Mouse (Mus musculus) CH12.LX (cell line): Measurements from ENCODE around the gene Nek5. TPM values are rescaled to one million over a fixed set of nuclear protein-coding genes. Genes with fewer than 3 reads are reported as not detected.

Source experiments
- DNase-seq: peaks from one replicate; pipeline ENCODE4 v3.0.0-alpha.2; 2013; ENCODE audit errors: extremely low read depth
- H3K27ac ChIP-seq: 2 replicates; pipeline ENCODE4 v1.5.1; 2012; ENCODE audit warnings: low read depth, mild to moderate bottlenecking, control low read depth, moderate library complexity; ENCODE audit not compliant: insufficient read depth
- H3K27me3 ChIP-seq: replicated peaks from 2 replicates; pipeline ENCODE3; 2012; ENCODE audit warnings: inconsistent platforms
- H3K36me3 ChIP-seq, 2 experiments: replicated peaks in 1 of 2; 2 replicates each; pipeline versions ENCODE3 to v1.6.1; 2012; ENCODE audit warnings: inconsistent platforms in 1 of 2, low read length in 1 of 2, mild to moderate bottlenecking in 1 of 2, mixed read lengths in 1 of 2, moderate library complexity in 1 of 2; ENCODE audit not compliant: control insufficient read depth in 1 of 2, insufficient read depth in 1 of 2
- H3K4me1 ChIP-seq, 2 experiments: 2 replicates each; pipeline ENCODE4 v1.6.1; 2012; ENCODE audit warnings: inconsistent platforms in 1 of 2, moderate library complexity in 1 of 2; ENCODE audit not compliant: insufficient read depth in 2 of 2, control insufficient read depth in 1 of 2
- H3K4me2 ChIP-seq: 2 replicates; pipeline ENCODE4 v1.6.1; 2012; ENCODE audit warnings: low read depth, mild to moderate bottlenecking, control low read depth; ENCODE audit not compliant: poor library complexity, insufficient read depth, severe bottlenecking
- H3K4me3 ChIP-seq, 3 experiments: fragments of 150-350 bp in 1 of 3; sonication (generic) in 1 of 3; replicated peaks in 1 of 3; 2 replicates each; pipeline versions ENCODE3 to v1.5.1; 2011 to 2012; ENCODE audit warnings: low read depth in 2 of 3, low read length in 2 of 3, mild to moderate bottlenecking in 2 of 3, moderate library complexity in 2 of 3, control low read depth in 1 of 3, improper control_type of control experiment in 1 of 3, inconsistent platforms in 1 of 3, mixed read lengths in 1 of 3; ENCODE audit not compliant: poor library complexity in 1 of 3
- H3K79me2 ChIP-seq: replicated peaks from 2 replicates; pipeline ENCODE4 v1.6.1; 2012; ENCODE audit warnings: mild to moderate bottlenecking, moderate library complexity; ENCODE audit not compliant: control insufficient read depth, poor library complexity, insufficient read depth, severe bottlenecking; ENCODE audit errors: extremely low read depth
- H3K9ac ChIP-seq: 2 replicates; pipeline ENCODE4 v1.6.1; 2012; ENCODE audit warnings: low read depth, mild to moderate bottlenecking, control low read depth, moderate library complexity; ENCODE audit not compliant: insufficient read depth
- H3K9me3 ChIP-seq: replicated peaks from 2 replicates; pipeline ENCODE3; 2012; ENCODE audit warnings: low read length, inconsistent platforms, mixed read lengths
- CTCF ChIP-seq, 2 experiments: IDR thresholded peaks in 1 of 2; conservative IDR thresholded peaks in 1 of 2; 2 replicates each; pipeline ENCODE4 v1.5.1; 2011 to 2012; ENCODE audit warnings: low read depth in 2 of 2, low read length in 2 of 2, improper control_type of control experiment in 1 of 2, inconsistent platforms in 1 of 2, mild to moderate bottlenecking in 1 of 2, moderate library complexity in 1 of 2
- ETS1 ChIP-seq: conservative IDR thresholded peaks from 2 replicates; pipeline ENCODE4 v1.6.1; 2012; ENCODE audit warnings: low read depth, mild to moderate bottlenecking, inconsistent platforms, low read length, improper control_type of control experiment, moderate library complexity
- GABPA ChIP-seq: IDR thresholded peaks from 2 replicates; pipeline ENCODE4 v1.6.1; 2012; ENCODE audit warnings: low read depth, low read length, improper control_type of control experiment, inconsistent platforms; ENCODE audit not compliant: insufficient replicate concordance
- HCFC1 ChIP-seq: IDR thresholded peaks from 2 replicates; pipeline ENCODE4 v1.6.1; 2012; ENCODE audit warnings: low read depth, mild to moderate bottlenecking, inconsistent platforms, low read length, improper control_type of control experiment
- IRF4 ChIP-seq: IDR thresholded peaks from 2 replicates; pipeline ENCODE4 v1.6.1; 2014; ENCODE audit warnings: low read depth, mild to moderate bottlenecking, inconsistent platforms, low read length, improper control_type of control experiment
- JUN ChIP-seq: IDR thresholded peaks from 2 replicates; pipeline ENCODE4 v1.6.1; 2011; ENCODE audit warnings: low read depth, mild to moderate bottlenecking, low read length, improper control_type of control experiment, moderate library complexity; ENCODE audit not compliant: insufficient read depth
- MAFK ChIP-seq: IDR thresholded peaks from 2 replicates; pipeline ENCODE4 v1.6.1; 2011; ENCODE audit warnings: low read length, improper control_type of control experiment; ENCODE audit not compliant: insufficient replicate concordance
- MEF2A ChIP-seq: IDR thresholded peaks from 2 replicates; pipeline ENCODE4 v1.6.1; 2014; ENCODE audit warnings: low read depth, mild to moderate bottlenecking, inconsistent platforms, low read length, improper control_type of control experiment, borderline replicate concordance
- RAD21 ChIP-seq: IDR thresholded peaks from 2 replicates; pipeline ENCODE4 v1.6.1; 2011; ENCODE audit warnings: low read depth, mild to moderate bottlenecking, low read length, improper control_type of control experiment, moderate library complexity
- SMC3 ChIP-seq: IDR thresholded peaks from 2 replicates; pipeline ENCODE4 v1.6.1; 2011; ENCODE audit warnings: low read depth, low read length, improper control_type of control experiment
- TBP ChIP-seq: conservative IDR thresholded peaks from 2 replicates; pipeline ENCODE4 v1.6.1; 2011; ENCODE audit warnings: low read depth, low read length, improper control_type of control experiment
- TCF12 ChIP-seq: IDR thresholded peaks from 2 replicates; pipeline ENCODE4 v1.6.1; 2014; ENCODE audit warnings: low read depth, mild to moderate bottlenecking, inconsistent platforms, low read length, improper control_type of control experiment
- UBTF ChIP-seq: IDR thresholded peaks from 2 replicates; pipeline ENCODE4 v1.6.1; 2012; ENCODE audit warnings: low read depth, mild to moderate bottlenecking, inconsistent platforms, low read length, improper control_type of control experiment, moderate library complexity
- ZC3H11A ChIP-seq: IDR thresholded peaks from 2 replicates; pipeline ENCODE4 v1.6.1; 2012; ENCODE audit warnings: low read depth, mild to moderate bottlenecking, inconsistent platforms, low read length, improper control_type of control experiment
- ZMIZ1 ChIP-seq: IDR thresholded peaks from 2 replicates; pipeline ENCODE4 v1.6.1; 2012; ENCODE audit warnings: low read depth, mild to moderate bottlenecking, inconsistent platforms, low read length, improper control_type of control experiment
- ZNF384 ChIP-seq: IDR thresholded peaks from 2 replicates; pipeline ENCODE4 v1.6.1; 2012; ENCODE audit warnings: low read depth, low read length, improper control_type of control experiment, inconsistent platforms
- dilution Hi-C: fragments of 300-500 bp; cut with MboI; formaldehyde crosslinking; loops from 2 replicates; pipeline ENCODE4 v1.14.3; 2020; ENCODE audit warnings: low sequenced_read_pairs; ENCODE audit not compliant: extremely low pct_unique_long_range_greater_than_20kb, extremely low pct_ligation_motif_present
- in situ Hi-C: fragments of 300-500 bp; cut with MboI; formaldehyde crosslinking; loops from 3 replicates; pipeline ENCODE4 v1.14.3; 2019; ENCODE audit warnings: low sequenced_read_pairs, low pct_ligation_motif_present, low pct_unique_long_range_greater_than_20kb, mixed read lengths
- polyA plus RNA-seq: library from polyadenylated mRNA; unstranded; fragments of >175 nt; gene quantifications from 2 replicates; pipeline ENCODE4 v1.2.1, GENCODE M21; 2012; ENCODE audit warnings: low read depth; ENCODE audit not compliant: insufficient read length
- total RNA-seq, 2 experiments: library from RNA; depleted of rRNA; stranded (reverse); fragments of 300-350 nt in 1 of 2; fragments of >200 nt in 1 of 2; gene quantifications; 2 replicates each; pipeline ENCODE4 v1.2.3; 2012 to 2014

Nek5 gene
- total RNA-seq (2012; rRNA removed): not detected in 2 replicates
- not detected in 2 replicates for total RNA-seq (2014; rRNA removed)
- not detected in 2 replicates for polyA plus RNA-seq

- H3K4me3 ChIP-seq: no peak within 1 kb of the TSS
- no peaks in the 10 kb centered on the region for H3K79me2 ChIP-seq
- in situ Hi-C loops (no loop called here), dilution Hi-C loops (no loop called here)
- H3K9me3 ChIP-seq: no peaks in the 10 kb centered on the region
- H3K36me3 ChIP-seq: peaks cover 12 to 33% of the 10 kb centered on the region in 2 experiments
- no peak within 1 kb of the TSS for H3K27ac ChIP-seq
- H3K4me1 ChIP-seq: no peaks in the 10 kb centered on the region
- H3K27me3 ChIP-seq: no peaks in the 10 kb centered on the region
- TF ChIP-seq ZNF384: 0 out of 2 replicates have a peak, but pooled peaks have one; percentile 54
- TF ChIP-seq SMC3: peak; percentile 11; the same call in 1 of the 2 replicates
- peak; percentile 9 to 51; a peak in 2 of 4 replicates for TF ChIP-seq CTCF (conservative IDR thresholded peaks at IDR 0.05 in 1 of 2, IDR thresholded peaks at IDR 0.05 in 1 of 2; ENCODE audit: low read depth in 2 of 2, low read length in 2 of 2)
- TF ChIP-seq ZC3H11A: no peak
- peak; percentile 8 for TF ChIP-seq RAD21
- no peak for TF ChIP-seq UBTF
- no peak within 1 kb of the TSS for H3K4me2 ChIP-seq
- no peak within 1 kb of the TSS for H3K9ac ChIP-seq
- DNase-seq: peak; percentile 2
Observed at GRCm38 (mm10) chr8:22124220-22125152, at the start of gene Nek5. Gene Nek5 (minus strand): TSS chr8:22125053.

DNA sequence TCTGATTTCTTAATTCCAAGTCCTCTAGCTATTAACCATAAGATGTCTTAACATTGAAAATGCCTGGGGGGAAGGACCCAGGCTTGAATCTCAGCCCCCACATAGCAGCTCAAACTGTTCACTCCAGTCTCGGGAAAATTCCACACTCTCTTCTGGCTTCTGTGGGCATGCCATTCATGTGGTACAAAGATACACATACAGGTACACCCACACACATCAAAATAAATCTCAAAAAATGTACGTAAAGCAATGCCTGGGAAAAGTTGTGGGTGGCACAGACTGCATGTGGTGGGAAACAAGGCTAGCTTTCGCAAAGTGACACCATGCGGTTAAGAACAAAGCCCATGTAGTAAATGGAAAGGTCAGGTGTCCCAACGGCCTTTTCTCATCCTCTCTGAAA lies 44.3 kb upstream of the Nek5 start:
- H3K27ac ChIP-seq: no peak overlapping the region
- TF ChIP-seq MEF2A (no peak), HCFC1 (no peak), MAFK (no peak), ZMIZ1 (no peak), TCF12 (no peak), ETS1 (no peak), GABPA (no peak), UBTF (no peak), ZC3H11A (no peak), TBP (no peak), SMC3 (no peak), JUN (no peak), IRF4 (no peak)
- TF ChIP-seq, all 38 proteins: peak for 0
- H3K4me1 ChIP-seq: peaks cover 2 to 6% of the 10 kb centered on the region in 2 experiments; a peak in 1 of 4 replicates
- dilution Hi-C loops: no loop called here
- H3K4me3 ChIP-seq: no peak overlapping the region
- no peak overlapping the region for H3K4me2 ChIP-seq
- no peaks in the 10 kb centered on the region for H3K79me2 ChIP-seq
- H3K9me3 ChIP-seq: no peaks in the 10 kb centered on the region
- H3K9ac ChIP-seq: no peak overlapping the region
- H3K36me3 ChIP-seq: peaks cover 15 to 63% of the 10 kb centered on the region in 2 experiments
- no peak for DNase-seq
- no peaks in the 10 kb centered on the region for H3K27me3 ChIP-seq
- in situ Hi-C loops: no loop called here
